ENCODE assay signal across 37 mouse cellular contexts in the genomic region with DNA sequence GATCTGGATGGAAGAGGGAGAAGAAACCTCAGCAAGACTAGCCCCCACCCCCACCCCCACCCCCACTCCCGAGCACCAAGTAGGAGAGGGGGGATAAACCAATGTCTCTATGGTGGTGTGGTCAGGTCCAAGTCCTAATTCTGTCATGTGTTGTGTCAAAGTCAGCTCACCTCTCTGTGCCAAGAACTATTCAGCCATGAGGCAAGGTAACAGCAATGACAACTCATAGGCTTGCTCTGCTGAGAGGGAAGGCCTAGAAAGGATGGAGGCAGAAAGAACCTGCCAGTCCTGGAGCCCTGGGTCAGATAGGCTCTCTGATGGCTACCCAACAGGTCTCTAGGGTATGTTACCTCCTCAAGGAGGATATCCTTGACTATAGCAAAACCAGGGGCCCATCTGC. TPM values are rescaled to one million over a fixed set of nuclear protein-coding genes. Genes with fewer than 3 reads are reported as not detected.
DNase-seq lines count a peak whose midpoint lies in the region; ATAC-seq and TF ChIP-seq lines count a peak whose summit lies in the region.
"Had no signal": no experiment of that assay in that cellular context is flagged by ENCODE, and none has a peak within 500 bp of the region (broad histone marks: within the 10 kb centered on the region; RNA-seq: fewer than 3 reads in every experiment).

No protein-coding gene starts in this region.

- peaks cover 75% of the 10 kb centered on the region for H3K4me1 ChIP-seq in heart, embryonic 10.5 days
- H3K4me1 ChIP-seq in heart, embryonic 16.5 days (ENCODE audit: control insufficient read depth, insufficient read depth, low read length): peaks cover 86% of the 10 kb centered on the region
- peaks cover 72% of the 10 kb centered on the region for H3K4me1 ChIP-seq in limb, embryonic 15.5 days
- peaks cover 22% of the 10 kb centered on the region for H3K4me1 ChIP-seq in limb, embryonic 10.5 days

- H3K36me3 ChIP-seq in heart, embryonic 10.5 days: no peaks in the 10 kb centered on the region; the same call in 1 of the 2 replicates
- 0 out of 2 replicates have a peak, but pooled peaks cover 4% of the 10 kb centered on the region for H3K36me3 ChIP-seq in heart, embryonic 16.5 days (ENCODE audit: control insufficient read depth, insufficient read depth)
- H3K36me3 ChIP-seq in limb, embryonic 15.5 days: peaks cover 4% of the 10 kb centered on the region; the same call in 1 of the 2 replicates
- no peaks in the 10 kb centered on the region for H3K36me3 ChIP-seq in limb, embryonic 10.5 days
- no peaks in the 10 kb centered on the region for H3K36me3 ChIP-seq in myocyte (ENCODE audit: control insufficient read depth, insufficient read depth)
- H3K36me3 ChIP-seq: embryonic facial prominence, embryonic 12.5 days; forebrain, embryonic 10.5 days; forebrain, embryonic 15.5 days; hindbrain, embryonic 15.5 days had no signal

- WGBS in heart, embryonic 10.5 days: 96% methylated on average over 1 of the region's 1 CpGs
- WGBS in heart, embryonic 16.5 days: 73% methylated on average over 1 of the region's 1 CpGs
- 93% methylated on average over 1 of the region's 1 CpGs for WGBS in limb, embryonic 15.5 days
- WGBS in limb, embryonic 10.5 days: 89% methylated on average over 1 of the region's 1 CpGs

- H3K4me2 ChIP-seq in heart, embryonic 16.5 days (ENCODE audit: low read depth, low read length): peak overlapping the region; percentile 46; the same call in 1 of the 2 replicates
- 0 out of 2 replicates have a peak overlapping the region, but pooled peaks have one; percentile 7 for H3K4me2 ChIP-seq in limb, embryonic 15.5 days
- H3K4me2 ChIP-seq in myocyte (ENCODE audit: low read depth): peak overlapping the region; percentile 60
- H3K4me2 ChIP-seq: embryonic facial prominence, embryonic 12.5 days; forebrain, embryonic 15.5 days; hindbrain, embryonic 15.5 days; limb, embryonic 12.5 days; liver, embryonic 11.5 days; midbrain, embryonic 13.5 days had no signal

- no peak for ATAC-seq in heart, embryonic 16.5 days (replicated peaks; ENCODE audit: extremely low read depth, insufficient read depth, low FRiP score)
- ATAC-seq in limb, embryonic 15.5 days (ENCODE audit: insufficient number of reproducible peaks, low FRiP score, low TSS enrichment, low read depth): no peak
- ATAC-seq: forebrain, embryonic 15.5 days; inflammation-experienced regulatory T-cells, adult 6 months; midbrain, embryonic 13.5 days had no signal

- no peak overlapping the region for H3K4me3 ChIP-seq in heart, embryonic 10.5 days
- H3K4me3 ChIP-seq in heart, embryonic 16.5 days (ENCODE audit: low read length): no peak overlapping the region
- H3K4me3 ChIP-seq in limb, embryonic 15.5 days: no peak overlapping the region
- no peak overlapping the region for H3K4me3 ChIP-seq in limb, embryonic 10.5 days
- no peak overlapping the region for H3K4me3 ChIP-seq in myocyte
- H3K4me3 ChIP-seq: embryonic facial prominence, embryonic 12.5 days; forebrain, embryonic 10.5 days; forebrain, embryonic 15.5 days; hindbrain, embryonic 15.5 days; limb, embryonic 12.5 days; midbrain, embryonic 13.5 days had no signal

- DNase-seq in heart, embryonic 10.5 days (ENCODE audit: low spot score): no peak
- DNase-seq in heart, adult 9 months (ENCODE audit: low spot score in 2 of 2): no peak
- no peak for DNase-seq in heart, adult 8-10 months (ENCODE audit: low spot score)
- no peak for DNase-seq in limb, embryonic 10.5 days (ENCODE audit: low spot score)
- DNase-seq in testis, postnatal 14 days (ENCODE audit: low spot score): no peak
- DNase-seq: adrenal gland, postnatal 25 days; B cell, adult 2 months; cerebellum, adult 2 months; cerebellum, postnatal 36 days; lung, postnatal 4 days had no signal

- no peak overlapping the region for H3ac ChIP-seq in myocyte (ENCODE audit: control insufficient read depth, insufficient read length)

- no peak overlapping the region for H3K9ac ChIP-seq in heart, embryonic 16.5 days (ENCODE audit: low read length)
- H3K9ac ChIP-seq in limb, embryonic 15.5 days: no peak overlapping the region
- H3K9ac ChIP-seq: embryonic facial prominence, embryonic 12.5 days; forebrain, embryonic 15.5 days; hindbrain, embryonic 15.5 days; limb, embryonic 12.5 days; midbrain, embryonic 13.5 days had no signal

- peak overlapping the region; percentile 87; the same call in 1 of the 2 replicates for H3K27ac ChIP-seq in heart, embryonic 10.5 days
- H3K27ac ChIP-seq in heart, embryonic 16.5 days (ENCODE audit: low read length): peak overlapping the region; percentile 85
- peak overlapping the region; percentile 74 for H3K27ac ChIP-seq in limb, embryonic 15.5 days
- H3K27ac ChIP-seq in limb, embryonic 10.5 days: no peak overlapping the region
- H3K27ac ChIP-seq: embryonic facial prominence, embryonic 12.5 days; forebrain, embryonic 10.5 days; forebrain, embryonic 15.5 days; hindbrain, embryonic 15.5 days; midbrain, embryonic 13.5 days had no signal

- no peaks in the 10 kb centered on the region for H3K9me3 ChIP-seq in heart, embryonic 10.5 days
- no peaks in the 10 kb centered on the region for H3K9me3 ChIP-seq in heart, embryonic 16.5 days (replicated peaks; ENCODE audit: control insufficient read depth, low read length)
- H3K9me3 ChIP-seq in limb, embryonic 15.5 days: no peaks in the 10 kb centered on the region
- H3K9me3 ChIP-seq in limb, embryonic 10.5 days (replicated peaks): no peaks in the 10 kb centered on the region
- H3K9me3 ChIP-seq: embryonic facial prominence, embryonic 12.5 days; forebrain, embryonic 10.5 days; forebrain, embryonic 15.5 days; hindbrain, embryonic 15.5 days; limb, embryonic 12.5 days; midbrain, embryonic 13.5 days had no signal

- TF ChIP-seq POLR2A in myocyte (IDR thresholded peaks at IDR 0.05; ENCODE audit: insufficient read length, low read depth): no peak

- peaks cover 21% of the 10 kb centered on the region for H3K27me3 ChIP-seq in heart, embryonic 10.5 days (ENCODE audit: insufficient read depth, poor library complexity, severe bottlenecking)
- H3K27me3 ChIP-seq in heart, embryonic 16.5 days (ENCODE audit: control insufficient read depth, insufficient read depth, low read length): no peaks in the 10 kb centered on the region
- no peaks in the 10 kb centered on the region for H3K27me3 ChIP-seq in limb, embryonic 15.5 days
- H3K27me3 ChIP-seq in limb, embryonic 10.5 days (ENCODE audit: low read depth, poor library complexity, severe bottlenecking): peaks cover 22% of the 10 kb centered on the region
- H3K27me3 ChIP-seq in myocyte (ENCODE audit: control insufficient read depth, insufficient read depth, insufficient read length): no peaks in the 10 kb centered on the region
- H3K27me3 ChIP-seq: embryonic facial prominence, embryonic 12.5 days; forebrain, embryonic 15.5 days; hindbrain, embryonic 15.5 days; midbrain, embryonic 13.5 days had no signal

- peaks cover 16% of the 10 kb centered on the region for H3K79me2 ChIP-seq in myocyte (ENCODE audit: control insufficient read depth, insufficient read depth)

TF ChIP-seq in myocyte, 11 proteins besides CTCF, POLR2A, EP300 and RAD21:
- TF ChIP-seq USF1 (IDR thresholded peaks at IDR 0.05; ENCODE audit: low read depth) (no peak), TCF3 (IDR thresholded peaks at IDR 0.05; ENCODE audit: insufficient read length, low read depth) (no peak), SRF (IDR thresholded peaks at IDR 0.05; ENCODE audit: control insufficient read depth, insufficient read length, low read depth) (no peak), POLR2AphosphoS2 (IDR thresholded peaks at IDR 0.05; ENCODE audit: insufficient read length, low read depth) (no peak), MYOG (IDR thresholded peaks at IDR 0.05; ENCODE audit: control insufficient read depth in 1 of 3, insufficient read depth in 1 of 3, insufficient read length in 2 of 3, low read depth in 2 of 3) (no peak), TCF12 (IDR thresholded peaks at IDR 0.05; ENCODE audit: insufficient read depth, poor library complexity, severe bottlenecking) (no peak), E2F4 (IDR thresholded peaks at IDR 0.05; ENCODE audit: insufficient read depth) (no peak), CEBPB (IDR thresholded peaks at IDR 0.05; ENCODE audit: insufficient read depth, poor library complexity, severe bottlenecking) (no peak), MAX (IDR thresholded peaks at IDR 0.05; ENCODE audit: low read depth) (no peak), MYOD1 (IDR thresholded peaks at IDR 0.05; ENCODE audit: control insufficient read depth in 1 of 3, insufficient read length in 2 of 3, low read depth in 2 of 3) (no peak), REST (IDR thresholded peaks at IDR 0.05; ENCODE audit: insufficient read depth, insufficient read length) (no peak)

RNA-seq across cellular contexts. Expression of gene Rab11fip5, which starts 6.3 kb away (rescaled TPM):
- polyA plus RNA-seq in heart, embryonic 10.5 days (2016; fragmentation: Nextera tagmentation; extraction: Ambion mirVana): 9.0 and 23.0 TPM in 2 replicates
- polyA plus RNA-seq in heart, embryonic 16.5 days (2015; fragmentation: Nextera tagmentation; extraction: Ambion mirVana): 42.1 and 51.9 TPM in 2 replicates
- 10 to 100 TPM; 62.7 to 80.9 (median 72.0) TPM for total RNA-seq in heart, adult 8-10 months (2022)
- polyA plus RNA-seq in limb, embryonic 15.5 days (2015; fragmentation: Nextera tagmentation; extraction: Ambion mirVana): 21.7 and 24.8 TPM in 2 replicates
- polyA plus RNA-seq in limb, embryonic 10.5 days (2016; fragmentation: Nextera tagmentation; extraction: Ambion mirVana): 3.2 and 4.3 TPM in 2 replicates
- 24.8 TPM for polyA plus RNA-seq in myocyte (2012; fragmentation: generic; extraction: Trizol)

RNA-seq across cellular contexts. Expression of gene Sfxn5, which starts 34.9 kb away (rescaled TPM):
- polyA plus RNA-seq in heart, embryonic 10.5 days (2016; fragmentation: Nextera tagmentation; extraction: Ambion mirVana): 4.5 and 5.8 TPM in 2 replicates
- polyA plus RNA-seq in heart, embryonic 16.5 days (2015; fragmentation: Nextera tagmentation; extraction: Ambion mirVana): 3.2 and 4.9 TPM in 2 replicates
- 1 to 10 TPM; 3.2 to 6.4 (median 4.5) TPM for total RNA-seq in heart, adult 8-10 months (2022)
- 6.3 and 7.1 TPM in 2 replicates for polyA plus RNA-seq in limb, embryonic 15.5 days (2015; fragmentation: Nextera tagmentation; extraction: Ambion mirVana)
- 6.4 and 6.5 TPM in 2 replicates for polyA plus RNA-seq in limb, embryonic 10.5 days (2016; fragmentation: Nextera tagmentation; extraction: Ambion mirVana)
- polyA plus RNA-seq in myocyte (2012; fragmentation: generic; extraction: Trizol): 2.0 TPM

RNA-seq across cellular contexts. Expression of gene Noto, which starts 55.5 kb away (rescaled TPM):
- not detected in 2 replicates for polyA plus RNA-seq in heart, embryonic 10.5 days (2016; fragmentation: Nextera tagmentation; extraction: Ambion mirVana)
- polyA plus RNA-seq in heart, embryonic 16.5 days (2015; fragmentation: Nextera tagmentation; extraction: Ambion mirVana): not detected in 2 replicates
- not detected for total RNA-seq in heart, adult 8-10 months (2022)
- not detected in 2 replicates for polyA plus RNA-seq in limb, embryonic 15.5 days (2015; fragmentation: Nextera tagmentation; extraction: Ambion mirVana)
- not detected in 2 replicates for polyA plus RNA-seq in limb, embryonic 10.5 days (2016; fragmentation: Nextera tagmentation; extraction: Ambion mirVana)
- polyA plus RNA-seq in myocyte (2012; fragmentation: generic; extraction: Trizol): not detected
- total RNA-seq: adrenal gland, adult 18-20 months; adrenal gland, postnatal 25 days; gastrocnemius, adult 18-20 months; gastrocnemius, postnatal 4 days; hematopoietic stem cell, adult 5-6 weeks; layer of hippocampus, adult 18-20 months; layer of hippocampus, postnatal 10 days; left cerebral cortex, adult 18-20 months; left cerebral cortex, postnatal 14 days; megakaryocyte-erythroid progenitor cell, adult 5-6 weeks had no signal
- polyA plus RNA-seq: brain, embryonic 14.5 days; cerebellum, adult 2 months; embryonic facial prominence, embryonic 12.5 days; forebrain, embryonic 10.5 days; forebrain, embryonic 15.5 days; frontal cortex, adult 2 months; hindbrain, embryonic 15.5 days; limb, embryonic 12.5 days; liver, embryonic 11.5 days; liver, embryonic 16.5 days; midbrain, embryonic 13.5 days; neural tube, embryonic 14.5 days; stomach, embryonic 14.5 days; testis, adult 2 months; urinary bladder, adult 2 months had no signal

Comparison
In these comparisons a context has a peak if more than half of its experiments do, and no peak if none do; other contexts are left out.
1. H3K4me2 ChIP-seq: peak in every context shown above with its lines; median percentile 60 in myocyte; 46 in heart, embryonic 16.5 days; 7 in limb, embryonic 15.5 days.